Mouse (Mus musculus) liver, embryonic 14.5 days (tissue): ENCODE data around the gene Tmem44. TPM values are rescaled to one million over a fixed set of nuclear protein-coding genes. Genes with fewer than 3 reads are reported as not detected.

ENCODE experiments used
- ATAC-seq: fragments of 200-750 bp; cut with Nextera tagmentation; 2 replicates; pipeline ENCODE4 v1.8.0; 2017; ENCODE audit warnings: moderate number of reproducible peaks, mild to moderate bottlenecking, moderate library complexity; ENCODE audit not compliant: insufficient read depth
- DNase-seq, 3 experiments: peaks; one replicate each; pipeline ENCODE4 v3.0.0-alpha.2; 2012 to 2013; ENCODE audit warnings: low read depth in 3 of 3, low spot score in 3 of 3
- H3K27ac ChIP-seq: fragments of 300-500 bp; sonication (generic); 2 replicates; pipeline ENCODE4 v1.5.1; 2014; ENCODE audit warnings: moderate library complexity, mild to moderate bottlenecking, control low read depth, inconsistent platforms
- H3K27me3 ChIP-seq: fragments of 300-500 bp; sonication (generic); 2 replicates; pipeline ENCODE4 v1.6.1; 2014; ENCODE audit warnings: mild to moderate bottlenecking, low read length, moderate library complexity; ENCODE audit not compliant: control insufficient read depth, insufficient read depth
- H3K36me3 ChIP-seq: fragments of 300-500 bp; sonication (generic); replicated peaks from 2 replicates; pipeline ENCODE4 v1.6.1; 2014; ENCODE audit warnings: low read depth; ENCODE audit not compliant: control insufficient read depth, insufficient read depth
- H3K4me1 ChIP-seq, 2 experiments: fragments of 200-500 bp in 1 of 2; fragments of 300-500 bp in 1 of 2; sonication (generic) in 1 of 2; replicated peaks; 2 replicates each; pipeline ENCODE4 v1.6.1; 2012 to 2014; ENCODE audit warnings: antibody characterized with exemption in 1 of 2, inconsistent platforms in 1 of 2, low read length in 1 of 2; ENCODE audit not compliant: control insufficient read depth in 2 of 2, insufficient read depth in 2 of 2
- H3K4me2 ChIP-seq: fragments of 300-500 bp; sonication (generic); 2 replicates; pipeline ENCODE4 v1.6.1; 2014; ENCODE audit warnings: low read depth, mild to moderate bottlenecking, control low read depth, moderate library complexity
- H3K4me3 ChIP-seq, 2 experiments: fragments of 200-500 bp in 1 of 2; fragments of 300-500 bp in 1 of 2; sonication (generic) in 1 of 2; 2 replicates each; pipeline ENCODE4 v1.5.1; 2012 to 2014; ENCODE audit warnings: low read depth in 2 of 2, low read length in 2 of 2, mild to moderate bottlenecking in 2 of 2, control low read depth in 1 of 2, inconsistent platforms in 1 of 2, moderate library complexity in 1 of 2; ENCODE audit not compliant: insufficient read depth in 1 of 2
- H3K9ac ChIP-seq: fragments of 300-500 bp; sonication (generic); replicated peaks from 2 replicates; pipeline ENCODE4 v1.6.1; 2014; ENCODE audit warnings: mild to moderate bottlenecking, control low read depth, moderate library complexity
- H3K9me3 ChIP-seq: fragments of 300-500 bp; sonication (generic); 2 replicates; pipeline ENCODE4 v1.6.1; 2016; ENCODE audit warnings: low read length, mixed read lengths; ENCODE audit not compliant: control insufficient read depth
- CTCF ChIP-seq: IDR thresholded peaks from 2 replicates; pipeline ENCODE4 v1.5.1; 2016; ENCODE audit warnings: antibody characterized with exemption, low read depth, control low read depth
- EP300 ChIP-seq: IDR thresholded peaks from 2 replicates; pipeline ENCODE4 v1.6.1; 2016; ENCODE audit warnings: antibody characterized with exemption, low read depth
- WGBS: fragments of 180-500 bp; shearing (Covaris S2); extraction: QIAGEN DNeasy Blood & Tissue Kit; methylation state at CpG from one replicate; pipeline ENCODE4 v1.1.7; 2014; ENCODE audit not compliant: insufficient replicate concordance; 5-methylcytosine and 5-hydroxymethylcytosine counted together
- polyA plus RNA-seq, 2 experiments: library from polyadenylated mRNA; depleted of rRNA in 1 of 2; stranded (reverse) in 1 of 2; unstranded in 1 of 2; fragments of >200 nt; fragmentation: Nextera tagmentation in 1 of 2; extraction: Ambion mirVana in 1 of 2; gene quantifications; 2 replicates each; pipeline versions ENCODE4 v1.2.1 to v1.2.3; 2012 to 2014

Gene Tmem44
- polyA plus RNA-seq, 2 experiments: 0.46 to 0.85 TPM

DNA sequence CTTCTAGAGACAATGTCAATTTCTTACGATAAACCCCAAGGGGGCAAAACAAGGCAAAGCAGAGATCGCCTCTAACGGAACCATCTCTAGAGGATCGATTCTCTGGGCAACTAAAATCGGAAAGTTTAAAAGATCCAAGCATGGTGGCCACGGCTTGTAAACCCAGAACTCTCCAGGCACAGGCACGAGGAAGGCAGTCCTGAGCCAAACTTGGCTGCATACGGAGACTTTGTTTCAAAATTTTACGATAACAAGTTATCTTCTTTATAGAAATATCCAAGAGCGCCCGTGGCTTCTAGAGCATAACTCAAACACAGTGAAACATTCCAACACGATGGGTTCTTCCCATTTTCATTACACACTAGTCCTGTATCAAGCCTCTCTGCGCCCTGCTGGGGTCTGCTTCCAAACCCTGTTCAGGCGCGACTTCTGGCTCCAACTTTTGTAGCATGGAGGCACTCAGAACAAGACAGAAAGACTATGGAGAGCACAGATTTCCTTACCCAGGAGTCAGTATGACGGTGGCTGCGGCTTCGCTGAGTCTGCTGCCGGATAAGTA lies 36.4 kb upstream of the Tmem44 start:
- WGBS: 1% methylated on average over 19 of the region's 19 CpGs
- TF ChIP-seq CTCF (no peak), EP300 (no peak)
- Histone ChIP-seq H3K4me1 (peaks cover 0 to 5% of the 10 kb centered on the region in 2 experiments; a peak in 2 of 4 replicates), H3K27me3 (no peaks in the 10 kb centered on the region), H3K9ac (peak overlapping the region; percentile 84), H3K27ac (peak overlapping the region; percentile 22; the same call in 1 of the 2 replicates), H3K4me2 (peak overlapping the region; percentile 71), H3K4me3 (peak overlapping the region; percentile 92 to 100), H3K9me3 (no peaks in the 10 kb centered on the region), H3K36me3 (peaks cover 22% of the 10 kb centered on the region)
- ATAC-seq (no peak), DNase-seq (no peak)

DNA sequence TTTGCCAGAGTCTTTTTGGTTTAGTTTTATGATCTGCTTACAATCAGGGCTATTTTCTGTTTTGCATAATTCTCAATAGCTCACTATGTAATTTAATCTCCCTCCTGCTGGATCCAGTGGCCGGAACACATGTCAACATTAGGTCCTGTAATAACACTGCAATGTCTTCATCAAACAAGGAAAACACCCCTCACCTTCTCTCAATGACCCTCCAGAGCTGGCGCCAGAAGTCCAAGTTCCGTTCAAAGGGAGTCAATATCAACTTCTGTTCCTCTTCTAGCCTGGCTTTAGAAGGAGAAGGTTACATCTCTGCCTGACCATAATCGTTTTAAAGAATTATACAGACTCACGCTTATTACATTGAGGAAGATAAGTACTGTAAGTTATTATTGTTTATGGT lies 30.1 kb upstream of the Tmem44 start:
- ATAC-seq (no peak), DNase-seq (no peak)
- TF ChIP-seq CTCF (no peak), EP300 (no peak)
- no peak overlapping the region for H3K4me2 ChIP-seq
- no peaks in the 10 kb centered on the region for H3K4me1 ChIP-seq
- no peaks in the 10 kb centered on the region for H3K27me3 ChIP-seq
- peaks cover 73% of the 10 kb centered on the region for H3K36me3 ChIP-seq
- WGBS: 83% methylated on average over 5 of the region's 5 CpGs
- no peak overlapping the region for H3K9ac ChIP-seq
- H3K4me3 ChIP-seq: no peak overlapping the region
- no peaks in the 10 kb centered on the region for H3K9me3 ChIP-seq
- no peak overlapping the region for H3K27ac ChIP-seq

- Histone ChIP-seq H3K27ac (no peak overlapping the region), H3K4me2 (no peak overlapping the region), H3K4me3 (no peak overlapping the region), H3K36me3 (peaks cover 71% of the 10 kb centered on the region), H3K9ac (no peak overlapping the region), H3K27me3 (no peaks in the 10 kb centered on the region), H3K9me3 (no peaks in the 10 kb centered on the region), H3K4me1 (no peaks in the 10 kb centered on the region)
- DNase-seq: no peak
- no peak for ATAC-seq
- TF ChIP-seq CTCF: no peak
- no peak for TF ChIP-seq EP300
- 50% methylated on average over 1 of the region's 1 CpGs for WGBS
Observed at GRCm38 (mm10) chr16:30576392-30576791, 25.8 kb upstream of the Tmem44 start.

DNA sequence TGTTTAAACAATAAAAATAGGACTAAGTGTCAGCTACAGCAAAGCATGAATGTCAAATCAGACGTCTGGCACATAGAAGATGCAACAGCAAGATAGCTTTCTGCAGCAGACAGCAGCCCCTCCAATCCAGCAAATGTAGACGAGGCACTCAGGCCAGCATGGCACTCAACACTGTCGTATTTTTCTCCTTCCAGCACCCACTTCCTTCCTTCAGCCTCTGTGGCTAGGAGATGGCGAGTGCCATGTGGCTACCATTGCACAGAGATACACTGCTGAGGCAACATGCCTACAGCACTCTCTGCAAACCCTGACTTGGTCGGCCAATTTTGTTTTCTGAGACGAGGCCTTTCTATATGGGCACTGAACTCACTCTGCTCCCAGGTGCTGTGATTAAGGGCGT lies 25.2 kb upstream of the Tmem44 start:
- peaks cover 71% of the 10 kb centered on the region for H3K36me3 ChIP-seq
- DNase-seq (no peak), ATAC-seq (no peak)
- WGBS: 54% methylated on average over 7 of the region's 7 CpGs
- no peaks in the 10 kb centered on the region for H3K9me3 ChIP-seq
- H3K9ac ChIP-seq: no peak overlapping the region
- H3K27me3 ChIP-seq: no peaks in the 10 kb centered on the region
- TF ChIP-seq CTCF (no peak), EP300 (no peak)
- no peak overlapping the region for H3K27ac ChIP-seq
- no peaks in the 10 kb centered on the region for H3K4me1 ChIP-seq
- H3K4me2 ChIP-seq: no peak overlapping the region
- H3K4me3 ChIP-seq: no peak overlapping the region

DNA sequence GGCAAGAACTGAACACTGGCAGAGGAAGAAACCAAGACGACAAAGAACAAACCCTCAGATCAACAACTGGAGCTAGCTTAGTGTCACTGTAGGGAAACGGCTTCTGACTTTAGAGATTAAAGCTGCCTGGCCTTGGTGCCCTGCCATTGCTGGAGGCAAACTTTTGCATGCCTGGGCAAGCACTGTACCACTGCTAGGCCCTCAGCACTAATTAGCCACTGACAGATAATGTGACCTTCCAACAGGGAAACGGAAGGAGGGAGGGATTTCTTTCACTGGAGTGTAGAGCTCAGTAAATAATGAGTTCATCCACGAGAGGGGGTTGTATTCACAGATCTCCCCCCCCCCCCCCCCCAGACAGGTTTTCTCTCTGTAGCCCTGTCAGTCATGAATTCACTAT lies 21.6 kb upstream of the Tmem44 start:
- no peak for DNase-seq
- Histone ChIP-seq H3K9me3 (no peaks in the 10 kb centered on the region), H3K4me2 (no peak overlapping the region), H3K36me3 (peaks cover 75% of the 10 kb centered on the region), H3K4me1 (no peaks in the 10 kb centered on the region), H3K27ac (no peak overlapping the region), H3K9ac (no peak overlapping the region), H3K27me3 (no peaks in the 10 kb centered on the region), H3K4me3 (no peak overlapping the region)
- TF ChIP-seq EP300 (no peak), CTCF (no peak)
- ATAC-seq: no peak
- WGBS: 68% methylated on average over 4 of the region's 4 CpGs
